Mouse (Mus musculus): ENCODE data around the gene Ccdc121.
"Not testable (repeated sequence)": the region's sequence is repeated elsewhere in the genome, so short reads cannot be mapped to it uniquely, and the experiment has no call there.

The Ccdc121 gene

GRCm38 (mm10) chr1:181512430-181513129 is 1.3 kb upstream of the Ccdc121 start:
- no peak for DNase-seq (ENCODE audit: extremely low read depth, low read depth)

- not testable (repeated sequence) for DNase-seq (ENCODE audit: extremely low read depth, low read depth)
Measured at GRCm38 (mm10) chr1:181510855-181511254, 396 bp downstream of the Ccdc121 start.

DNA sequence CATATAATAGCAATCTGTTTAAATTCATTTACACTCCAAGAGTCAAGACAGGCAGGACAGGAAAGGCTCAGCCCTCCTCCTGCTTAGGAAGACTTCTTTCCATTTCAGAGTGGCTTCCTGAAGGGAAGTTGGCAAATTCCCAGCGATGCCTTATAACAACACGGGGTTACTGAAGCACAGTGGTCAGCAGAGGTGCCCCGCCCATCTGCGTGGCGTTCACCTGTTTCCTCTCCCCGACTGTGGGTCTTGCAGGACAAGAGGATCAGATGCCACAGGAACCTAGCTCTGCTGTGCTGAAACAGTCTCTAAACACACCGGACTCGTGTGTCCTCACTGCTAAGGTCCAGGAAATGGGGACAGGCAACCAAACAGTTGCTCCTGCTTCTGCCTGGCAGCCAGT is 5.9 kb downstream of the Ccdc121 start:
- no peak for DNase-seq (ENCODE audit: extremely low read depth, low read depth)

DNA sequence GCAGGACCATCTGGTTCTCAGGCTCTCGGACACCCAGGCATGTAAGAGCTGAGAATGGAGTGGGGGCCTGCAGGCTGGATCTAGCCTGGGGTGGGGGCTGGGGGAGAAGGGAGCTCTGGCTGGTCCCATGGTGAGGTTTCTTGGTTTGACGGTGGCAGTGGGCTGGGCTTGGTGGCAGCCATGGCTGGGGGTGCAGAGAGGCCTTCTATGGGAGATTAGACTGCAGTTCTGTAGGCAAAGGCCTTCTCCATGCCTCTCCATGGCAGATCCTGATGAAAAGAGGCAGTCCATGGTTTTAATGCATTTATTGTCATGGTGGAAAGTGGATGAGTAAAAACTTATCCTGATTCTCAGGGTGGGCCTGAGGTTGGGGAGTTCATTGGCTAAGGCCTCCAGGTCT is 7.8 kb downstream of the Ccdc121 start:
- DNase-seq (ENCODE audit: extremely low read depth, low read depth): no peak

GRCm38 (mm10) chr1:181484696-181485095 is 26.6 kb downstream of the Ccdc121 start:
- DNase-seq (ENCODE audit: extremely low read depth, low read depth): no peak

GRCm38 (mm10) chr1:181476557-181476956 is 34.7 kb downstream of the Ccdc121 start:
- no peak for DNase-seq (ENCODE audit: extremely low read depth, low read depth)

GRCm38 (mm10) chr1:181476141-181476540 is 35.1 kb downstream of the Ccdc121 start:
- no peak for DNase-seq (ENCODE audit: extremely low read depth, low read depth)

GRCm38 (mm10) chr1:181469415-181469814 is 41.8 kb downstream of the Ccdc121 start:
- DNase-seq (ENCODE audit: extremely low read depth, low read depth): no peak

GRCm38 (mm10) chr1:181467321-181467670 is 44.0 kb downstream of the Ccdc121 start:
- no peak for DNase-seq (ENCODE audit: extremely low read depth, low read depth)

GRCm38 (mm10) chr1:181466601-181467320 is 44.5 kb downstream of the Ccdc121 start:
- DNase-seq (ENCODE audit: extremely low read depth, low read depth): no peak

DNA sequence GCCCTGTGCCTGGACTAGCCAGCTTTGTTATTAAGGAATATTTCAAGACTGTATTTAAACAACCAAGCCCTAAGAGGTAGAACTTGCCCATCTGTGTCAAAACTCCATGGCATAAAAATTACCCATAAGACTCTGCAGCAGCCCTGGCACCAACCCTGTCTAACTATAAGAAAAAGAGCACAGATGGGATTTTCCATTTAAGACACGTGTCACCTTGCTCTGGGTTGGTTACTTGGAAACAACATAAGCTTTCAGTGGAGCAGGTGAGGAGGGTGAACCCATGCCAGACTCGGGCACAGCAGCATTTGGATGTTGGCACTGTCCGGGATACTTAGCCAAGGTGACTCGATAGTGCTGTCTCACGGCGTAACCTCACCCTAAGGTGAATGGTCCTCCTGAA is 45.2 kb downstream of the Ccdc121 start:
- DNase-seq (ENCODE audit: extremely low read depth, low read depth): no peak

GRCm38 (mm10) chr1:181465027-181465426 is 46.2 kb downstream of the Ccdc121 start:
- DNase-seq (ENCODE audit: extremely low read depth, low read depth): no peak

- DNase-seq (ENCODE audit: extremely low read depth, low read depth): no peak
Measured at GRCm38 (mm10) chr1:181462906-181463179, 48.4 kb downstream of the Ccdc121 start.

DNA sequence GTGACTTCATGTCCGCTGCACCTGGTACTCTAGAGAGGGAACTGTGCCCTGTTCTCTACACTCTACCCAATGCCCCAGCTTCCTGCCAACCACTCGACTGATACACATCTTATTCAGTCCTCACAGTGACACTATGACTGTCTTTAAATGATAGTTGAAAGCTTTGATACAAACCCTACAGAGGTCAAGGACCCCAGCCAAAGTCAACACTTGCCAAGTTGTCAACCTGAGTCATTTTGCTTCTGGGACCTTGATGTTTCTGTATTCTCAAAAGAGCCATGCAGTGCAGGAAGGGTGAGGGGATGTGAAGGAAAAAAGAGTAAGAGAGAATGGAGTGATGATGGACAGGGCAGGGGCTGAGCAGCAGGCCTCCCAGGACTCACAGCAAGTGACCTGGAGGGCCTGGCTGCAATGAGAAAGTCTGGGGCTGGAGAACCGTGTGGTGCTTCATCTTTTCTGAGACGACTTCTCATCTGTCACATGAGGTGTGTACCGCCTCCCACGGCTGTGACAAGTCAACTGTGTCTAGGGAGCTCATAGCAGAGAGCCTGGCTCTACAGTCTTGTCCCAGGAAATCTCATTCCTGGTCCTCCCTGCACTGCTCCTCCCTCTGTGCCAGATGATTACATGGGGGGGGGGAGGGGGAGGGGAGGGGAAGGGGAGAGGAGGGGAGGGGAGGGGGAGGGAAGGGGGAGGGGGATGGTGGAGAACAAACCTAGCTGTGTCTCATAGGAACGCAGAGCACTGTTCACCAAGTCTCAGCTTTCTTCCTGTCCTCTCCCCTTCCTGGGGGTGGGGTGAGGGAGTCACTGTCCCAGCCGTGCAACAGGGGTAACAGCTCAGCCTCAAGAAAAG is 49.0 kb downstream of the Ccdc121 start:
- DNase-seq (ENCODE audit: extremely low read depth, low read depth): no peak

DNA sequence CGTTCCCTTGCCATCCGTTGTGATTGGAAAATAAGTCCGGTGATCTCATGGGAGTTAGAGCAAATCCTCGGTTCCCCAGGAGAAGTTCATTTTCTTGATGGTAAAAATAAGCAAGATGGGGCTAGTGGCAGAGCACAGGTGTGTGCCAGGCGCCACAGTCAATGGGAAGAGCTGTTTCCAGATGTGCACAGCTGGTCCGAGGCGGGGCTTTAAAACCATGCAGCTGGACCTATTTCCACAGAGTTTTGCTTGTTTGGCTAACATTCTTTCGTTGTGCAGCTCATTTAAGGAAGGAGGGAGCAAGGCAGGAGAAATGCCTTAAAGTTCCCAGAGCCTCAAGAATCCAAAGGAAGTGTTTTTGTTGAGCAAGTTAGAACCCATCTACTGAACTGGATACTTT is 49.8 kb downstream of the Ccdc121 start:
- DNase-seq (ENCODE audit: extremely low read depth, low read depth): no peak

DNA sequence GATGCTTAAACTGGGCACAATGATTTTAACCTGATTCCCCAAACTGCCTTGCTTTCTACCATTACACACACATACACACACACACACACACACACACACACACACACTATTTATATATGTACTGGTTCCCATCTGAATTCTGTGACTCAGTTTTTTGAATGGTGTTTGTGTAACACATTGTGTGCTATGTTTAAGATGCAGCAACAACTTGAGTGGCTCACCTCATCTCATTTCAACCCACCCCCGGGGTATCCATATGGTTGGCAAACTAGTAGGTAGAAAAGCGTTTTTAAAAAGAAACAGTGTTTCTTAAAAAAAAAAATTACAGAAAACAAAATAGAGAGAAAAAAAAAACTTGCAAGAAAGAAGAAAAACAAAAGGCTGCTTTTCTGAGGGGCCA is 51.0 kb downstream of the Ccdc121 start:
- DNase-seq (ENCODE audit: extremely low read depth, low read depth): no peak
